Mouse (Mus musculus): ENCODE results near the gene Ctu2.

The Ctu2 gene

GRCm38 (mm10) chr8:122488387-122488786 lies 12.4 kb downstream of the Ctu2 start:
- DNase-seq (ENCODE audit: low spot score): no peak

GRCm38 (mm10) chr8:122497016-122497734 lies 21.2 kb downstream of the Ctu2 start:
- DNase-seq (ENCODE audit: low spot score): no peak

GRCm38 (mm10) chr8:122497912-122498311 lies 22.0 kb downstream of the Ctu2 start:
- DNase-seq (ENCODE audit: low spot score): no peak

GRCm38 (mm10) chr8:122500856-122501255 lies 24.9 kb downstream of the Ctu2 start:
- peak; percentile 83 for DNase-seq (ENCODE audit: low spot score)

- DNase-seq (ENCODE audit: low spot score): peak; percentile 62
These were observed 35.6 kb downstream of the Ctu2 start for GRCm38 (mm10) chr8:122511552-122511951.

- no peak for DNase-seq (ENCODE audit: low spot score)
These were observed 36.4 kb downstream of the Ctu2 start for GRCm38 (mm10) chr8:122512392-122512791.

DNA sequence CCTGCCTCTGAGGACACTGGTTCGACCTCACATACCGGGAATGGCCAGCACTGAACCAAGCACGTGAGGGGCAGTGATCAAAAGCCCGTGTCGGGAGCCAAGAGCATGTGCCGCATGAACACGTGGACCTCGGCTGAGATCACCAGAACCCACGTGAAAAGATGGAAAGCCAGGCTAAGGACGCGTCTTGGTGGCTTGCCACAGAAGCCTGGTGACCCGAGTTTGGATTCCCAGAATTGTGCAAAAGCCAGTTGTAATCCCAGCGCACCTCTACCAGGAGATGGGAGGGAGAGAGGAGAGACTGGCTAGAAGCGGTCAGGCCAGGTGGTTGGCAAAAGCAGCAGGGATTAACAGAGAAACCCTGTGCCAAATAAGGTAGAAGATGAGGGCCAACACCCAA lies 39.8 kb downstream of the Ctu2 start:
- DNase-seq (ENCODE audit: low spot score): no peak

GRCm38 (mm10) chr8:122517541-122518190 lies 41.7 kb downstream of the Ctu2 start:
- DNase-seq (ENCODE audit: low spot score): no peak

GRCm38 (mm10) chr8:122520611-122521010 lies 44.7 kb downstream of the Ctu2 start:
- DNase-seq (ENCODE audit: low spot score): no peak

GRCm38 (mm10) chr8:122522796-122523651 lies 47.1 kb downstream of the Ctu2 start:
- peak; percentile 71 for DNase-seq (ENCODE audit: low spot score)

- DNase-seq (ENCODE audit: low spot score): peak; percentile 45
These were observed 47.9 kb downstream of the Ctu2 start for GRCm38 (mm10) chr8:122523652-122524360.

DNA sequence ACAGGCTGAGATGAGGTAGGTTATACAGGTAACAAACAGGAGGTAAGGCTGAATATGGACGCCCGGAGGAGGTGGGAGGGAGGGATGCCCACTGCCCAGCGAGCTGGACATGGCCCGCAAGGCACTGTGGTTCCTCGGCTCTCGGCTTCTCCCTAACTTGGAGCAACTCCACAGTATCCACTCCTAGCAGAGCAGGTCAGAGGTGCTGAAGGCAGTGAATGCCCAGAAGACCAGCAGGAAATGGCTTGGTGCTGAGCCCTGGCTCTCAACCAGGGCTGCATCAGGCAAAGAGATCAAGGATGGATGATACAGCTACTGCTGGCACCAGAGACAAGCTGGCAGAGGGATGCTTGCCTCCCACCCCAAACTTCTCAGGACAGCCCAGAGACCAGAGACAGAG lies 48.6 kb downstream of the Ctu2 start:
- DNase-seq (ENCODE audit: low spot score): no peak

GRCm38 (mm10) chr8:122525004-122525403 lies 49.1 kb downstream of the Ctu2 start:
- DNase-seq (ENCODE audit: low spot score): peak; percentile 31

DNA sequence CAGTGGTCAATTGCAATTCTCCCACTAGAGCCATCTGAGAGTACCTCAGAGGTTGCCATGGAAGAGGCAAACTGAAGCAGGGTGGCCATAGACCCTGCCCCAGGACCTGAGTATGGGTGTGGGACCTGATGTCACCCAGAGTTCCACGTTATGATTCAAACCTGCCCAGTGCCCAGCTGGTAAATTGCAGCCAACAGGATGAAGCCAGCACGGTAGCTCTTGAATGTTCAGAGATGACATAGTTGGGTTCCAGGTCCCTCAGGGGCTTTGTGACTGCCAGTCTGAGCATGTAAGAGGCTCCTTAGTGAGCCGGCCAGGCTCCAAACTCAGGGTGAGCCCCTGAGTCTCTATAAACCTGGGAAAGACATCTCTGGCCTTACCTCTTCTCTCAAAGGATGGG lies 50.1 kb downstream of the Ctu2 start:
- no peak for DNase-seq (ENCODE audit: low spot score)

DNA sequence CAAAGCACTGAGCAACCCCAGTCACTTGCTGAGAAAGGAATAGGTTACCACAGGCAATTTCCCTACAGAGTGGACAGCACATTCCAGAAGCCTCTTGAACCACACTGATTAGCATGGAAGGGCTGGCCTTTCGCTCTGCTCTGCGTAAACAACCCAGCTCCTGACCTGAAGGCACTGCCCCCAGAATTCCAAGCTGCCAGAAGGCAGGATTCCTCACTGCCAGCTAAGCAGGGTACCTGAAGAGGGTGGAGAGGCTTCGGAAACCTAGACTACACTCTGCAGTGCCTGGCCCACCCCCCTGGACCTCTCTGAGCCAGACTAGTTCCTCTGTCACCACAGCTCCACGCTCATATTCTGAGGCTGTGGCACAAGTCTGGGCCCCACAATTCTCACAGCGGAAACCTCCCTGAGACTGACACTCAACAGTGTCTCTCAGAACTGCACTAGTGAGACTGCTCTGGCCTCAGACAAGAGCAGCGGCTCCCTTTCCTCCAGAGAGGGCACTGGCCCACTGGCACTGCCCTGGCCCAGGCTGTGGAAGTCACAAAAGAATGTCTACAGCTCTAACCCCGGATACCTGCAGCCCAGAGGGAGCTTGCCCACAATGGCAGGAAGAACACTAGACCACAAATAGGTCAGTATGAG lies 50.7 kb downstream of the Ctu2 start:
- no peak for DNase-seq (ENCODE audit: low spot score)

DNA sequence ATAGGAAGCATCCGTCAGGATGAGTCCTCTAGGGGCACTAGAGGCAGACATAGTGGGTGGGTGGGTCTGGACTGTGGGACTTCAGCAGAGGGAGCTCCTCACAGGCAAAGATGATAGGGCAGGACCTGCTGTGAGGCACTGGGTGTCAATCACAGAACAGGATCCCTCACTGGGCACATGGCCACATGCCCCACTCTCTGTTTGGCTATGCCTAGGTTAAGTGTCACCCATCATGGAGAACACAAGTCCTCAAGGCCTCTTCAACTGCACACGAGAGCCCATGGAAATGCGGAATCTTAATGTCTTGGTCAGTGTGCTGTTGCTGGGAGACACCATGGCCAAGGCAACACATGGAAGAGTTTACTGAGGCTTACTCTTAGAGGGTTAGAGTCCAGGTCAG lies 52.0 kb downstream of the Ctu2 start:
- DNase-seq (ENCODE audit: low spot score): no peak

- DNase-seq (ENCODE audit: low spot score): no peak
These were observed 53.2 kb downstream of the Ctu2 start for GRCm38 (mm10) chr8:122529159-122529558.

DNA sequence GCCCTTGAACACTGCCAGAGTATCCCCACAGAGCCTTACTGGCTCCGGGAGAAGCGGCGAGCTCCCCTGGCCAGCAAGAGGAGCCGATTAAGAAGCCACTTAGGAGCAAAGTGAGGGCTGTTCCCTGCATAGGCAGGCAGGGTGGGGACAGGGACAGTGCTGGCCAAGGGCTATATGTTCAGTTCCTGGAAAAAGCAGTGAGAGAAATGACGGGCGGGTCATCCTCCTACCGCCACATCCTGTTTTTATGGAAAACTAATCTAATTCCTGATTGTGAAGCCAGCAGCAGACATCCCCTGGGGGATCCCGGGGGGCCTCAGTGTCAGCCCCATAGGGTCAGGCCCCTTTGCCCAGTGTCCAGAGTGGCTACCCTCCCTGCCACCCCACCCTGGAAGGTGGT lies 55.4 kb downstream of the Ctu2 start:
- DNase-seq (ENCODE audit: low spot score): no peak

Measured in urinary bladder, postnatal 14 days (tissue).